Mouse (Mus musculus): ENCODE measurements around the gene Gm20696. TPM values are rescaled to one million over a fixed set of nuclear protein-coding genes. Genes with fewer than 3 reads are reported as not detected.

The Gm20696 gene
- polyA plus RNA-seq, 1 experiment = not detected

DNA sequence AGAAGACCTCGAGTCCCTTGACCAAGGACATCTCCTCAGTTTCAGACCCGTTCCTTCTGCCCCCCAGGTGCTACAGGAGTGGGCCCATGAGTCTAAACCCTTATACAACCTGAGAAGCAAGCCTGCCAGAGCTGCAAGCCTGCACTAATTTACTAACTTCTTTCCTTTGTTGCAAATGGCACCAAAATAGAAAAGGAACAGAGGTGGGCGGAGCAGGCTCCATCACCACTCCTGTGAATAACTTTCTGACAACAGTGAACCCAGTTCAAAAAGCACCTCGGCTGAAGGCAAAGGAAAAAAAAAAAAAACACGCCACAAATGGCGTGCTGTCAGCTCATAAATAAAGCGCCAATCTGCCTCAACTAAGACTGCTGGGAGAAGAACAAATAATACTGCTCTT lies 225.5 kb downstream of the Gm20696 start:
- Histone ChIP-seq H3K4me3 (replicated peaks) (no peak overlapping the region), H3K4me1 (ENCODE audit: control insufficient read depth) (no peaks in the 10 kb centered on the region), H3K36me3 (ENCODE audit: control insufficient read depth) (no peaks in the 10 kb centered on the region), H3K9me3 (ENCODE audit: control insufficient read depth, low read length) (no peaks in the 10 kb centered on the region), H3K27me3 (ENCODE audit: control insufficient read depth) (no peaks in the 10 kb centered on the region)
- TF ChIP-seq TAL1 (IDR thresholded peaks at IDR 0.05; ENCODE audit: low read length) (no peak), GATA1 (IDR thresholded peaks at IDR 0.05; ENCODE audit: low read length) (no peak)

- no peaks in the 10 kb centered on the region for H3K36me3 ChIP-seq (ENCODE audit: control insufficient read depth)
- H3K27me3 ChIP-seq (ENCODE audit: control insufficient read depth) = no peaks in the 10 kb centered on the region
- no peak for TF ChIP-seq TAL1 (IDR thresholded peaks at IDR 0.05; ENCODE audit: low read length)
- no peak for TF ChIP-seq GATA1 (IDR thresholded peaks at IDR 0.05; ENCODE audit: low read length)
- no peaks in the 10 kb centered on the region for H3K4me1 ChIP-seq (ENCODE audit: control insufficient read depth)
- H3K4me3 ChIP-seq (replicated peaks) = no peak overlapping the region
- H3K9me3 ChIP-seq (ENCODE audit: control insufficient read depth, low read length) = no peaks in the 10 kb centered on the region
Measured at GRCm38 (mm10) chr6:99440606-99441005, 226.0 kb downstream of the Gm20696 start.

GRCm38 (mm10) chr6:99439878-99440361 lies 226.7 kb downstream of the Gm20696 start:
- no peak for TF ChIP-seq TAL1 (IDR thresholded peaks at IDR 0.05; ENCODE audit: low read length)
- TF ChIP-seq GATA1 (IDR thresholded peaks at IDR 0.05; ENCODE audit: low read length) = no peak
- no peaks in the 10 kb centered on the region; the same call in 1 of the 2 replicates for H3K36me3 ChIP-seq (ENCODE audit: control insufficient read depth)
- no peaks in the 10 kb centered on the region for H3K27me3 ChIP-seq (ENCODE audit: control insufficient read depth)
- no peaks in the 10 kb centered on the region for H3K4me1 ChIP-seq (ENCODE audit: control insufficient read depth)
- no peak overlapping the region for H3K4me3 ChIP-seq (replicated peaks)
- H3K9me3 ChIP-seq (ENCODE audit: control insufficient read depth, low read length) = no peaks in the 10 kb centered on the region

DNA sequence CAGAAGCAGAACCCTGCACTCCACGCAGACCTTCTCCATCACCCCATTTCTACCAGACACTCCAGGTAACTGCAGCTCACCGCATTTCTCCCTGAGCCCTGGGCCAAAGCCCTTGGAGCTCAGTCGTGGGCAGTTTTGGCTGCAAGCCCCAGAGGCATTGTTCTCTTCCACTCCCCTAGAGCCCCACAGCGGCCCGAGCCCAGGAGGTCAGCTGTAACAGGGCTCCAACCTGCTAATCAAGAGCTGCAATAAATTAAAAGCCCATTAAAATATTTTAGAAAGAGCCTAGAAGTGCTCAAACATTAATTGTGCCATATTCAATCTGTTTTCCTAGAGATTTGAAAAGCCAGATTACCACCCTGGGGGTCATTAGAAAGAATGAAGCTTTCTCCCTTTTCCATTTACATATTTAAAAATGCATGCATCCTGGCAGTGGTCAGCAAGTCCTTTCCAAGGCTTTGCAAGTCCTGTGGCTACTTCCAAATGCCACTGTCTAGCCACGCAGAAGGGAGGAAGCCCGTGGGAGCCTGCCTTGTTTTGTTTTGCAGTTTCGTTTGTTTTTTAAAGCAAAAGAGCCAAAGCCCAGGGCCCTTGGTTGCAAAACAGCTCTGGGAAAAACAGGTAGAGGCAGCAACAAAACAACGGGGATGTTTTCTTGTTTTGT lies 227.3 kb downstream of the Gm20696 start:
- H3K4me1 ChIP-seq (ENCODE audit: control insufficient read depth) = no peaks in the 10 kb centered on the region
- H3K36me3 ChIP-seq (ENCODE audit: control insufficient read depth) = no peaks in the 10 kb centered on the region; the same call in 1 of the 2 replicates
- H3K9me3 ChIP-seq (ENCODE audit: control insufficient read depth, low read length) = no peaks in the 10 kb centered on the region
- H3K27me3 ChIP-seq (ENCODE audit: control insufficient read depth) = no peaks in the 10 kb centered on the region
- TF ChIP-seq TAL1 (IDR thresholded peaks at IDR 0.05; ENCODE audit: low read length) = no peak
- no peak for TF ChIP-seq GATA1 (IDR thresholded peaks at IDR 0.05; ENCODE audit: low read length)
- H3K4me3 ChIP-seq (replicated peaks) = no peak overlapping the region

- Histone ChIP-seq H3K36me3 (ENCODE audit: control insufficient read depth) (no peaks in the 10 kb centered on the region; the same call in 1 of the 2 replicates), H3K9me3 (ENCODE audit: control insufficient read depth, low read length) (no peaks in the 10 kb centered on the region), H3K27me3 (ENCODE audit: control insufficient read depth) (no peaks in the 10 kb centered on the region), H3K4me3 (replicated peaks) (no peak overlapping the region), H3K4me1 (ENCODE audit: control insufficient read depth) (no peaks in the 10 kb centered on the region)
- TF ChIP-seq GATA1 (IDR thresholded peaks at IDR 0.05; ENCODE audit: low read length) = no peak
- TF ChIP-seq TAL1 (IDR thresholded peaks at IDR 0.05; ENCODE audit: low read length) = no peak
Measured at GRCm38 (mm10) chr6:99436371-99436770, 230.2 kb downstream of the Gm20696 start.

GRCm38 (mm10) chr6:99435140-99435539 lies 231.5 kb downstream of the Gm20696 start:
- Histone ChIP-seq H3K9me3 (ENCODE audit: control insufficient read depth, low read length) (no peaks in the 10 kb centered on the region), H3K36me3 (ENCODE audit: control insufficient read depth) (no peaks in the 10 kb centered on the region; the same call in 1 of the 2 replicates), H3K4me1 (ENCODE audit: control insufficient read depth) (no peaks in the 10 kb centered on the region), H3K4me3 (replicated peaks) (no peak overlapping the region), H3K27me3 (ENCODE audit: control insufficient read depth) (no peaks in the 10 kb centered on the region)
- TF ChIP-seq TAL1 (IDR thresholded peaks at IDR 0.05; ENCODE audit: low read length) = no peak
- TF ChIP-seq GATA1 (IDR thresholded peaks at IDR 0.05; ENCODE audit: low read length) = no peak

- Histone ChIP-seq H3K9me3 (ENCODE audit: control insufficient read depth, low read length) (no peaks in the 10 kb centered on the region), H3K4me3 (replicated peaks) (no peak overlapping the region), H3K4me1 (ENCODE audit: control insufficient read depth) (no peaks in the 10 kb centered on the region), H3K36me3 (ENCODE audit: control insufficient read depth) (no peaks in the 10 kb centered on the region; the same call in 1 of the 2 replicates), H3K27me3 (ENCODE audit: control insufficient read depth) (no peaks in the 10 kb centered on the region)
- TF ChIP-seq TAL1 (IDR thresholded peaks at IDR 0.05; ENCODE audit: low read length) (no peak), GATA1 (IDR thresholded peaks at IDR 0.05; ENCODE audit: low read length) (no peak)
Measured at GRCm38 (mm10) chr6:99433006-99433405, 233.6 kb downstream of the Gm20696 start.

GRCm38 (mm10) chr6:99431941-99432340 lies 234.7 kb downstream of the Gm20696 start:
- Histone ChIP-seq H3K36me3 (ENCODE audit: control insufficient read depth) (no peaks in the 10 kb centered on the region; the same call in 1 of the 2 replicates), H3K4me1 (ENCODE audit: control insufficient read depth) (no peaks in the 10 kb centered on the region), H3K27me3 (ENCODE audit: control insufficient read depth) (no peaks in the 10 kb centered on the region), H3K9me3 (ENCODE audit: control insufficient read depth, low read length) (no peaks in the 10 kb centered on the region), H3K4me3 (replicated peaks) (no peak overlapping the region)
- TF ChIP-seq TAL1 (IDR thresholded peaks at IDR 0.05; ENCODE audit: low read length) (no peak), GATA1 (IDR thresholded peaks at IDR 0.05; ENCODE audit: low read length) (no peak)

- Histone ChIP-seq H3K9me3 (ENCODE audit: control insufficient read depth, low read length) (no peaks in the 10 kb centered on the region), H3K36me3 (ENCODE audit: control insufficient read depth) (no peaks in the 10 kb centered on the region; the same call in 1 of the 2 replicates), H3K27me3 (ENCODE audit: control insufficient read depth) (no peaks in the 10 kb centered on the region), H3K4me3 (replicated peaks) (no peak overlapping the region), H3K4me1 (ENCODE audit: control insufficient read depth) (no peaks in the 10 kb centered on the region)
- TF ChIP-seq TAL1 (IDR thresholded peaks at IDR 0.05; ENCODE audit: low read length) = no peak
- TF ChIP-seq GATA1 (IDR thresholded peaks at IDR 0.05; ENCODE audit: low read length) = no peak
Measured at GRCm38 (mm10) chr6:99430560-99430959, 236.0 kb downstream of the Gm20696 start.
